Mouse (Mus musculus): ENCODE results near the gene Pfn2.

GRCm38 (mm10) chr3:57825866-57826265, 22.0 kb downstream of the Pfn2 start:
- TF ChIP-seq CTCF (IDR thresholded peaks at IDR 0.05) (no peak), EP300 (IDR thresholded peaks at IDR 0.05) (no peak)

Measured in lung, postnatal 0 days (tissue).